Mouse (Mus musculus) yolk sac, embryonic 10.5 days (tissue): ENCODE data around the gene Clec4f.

ENCODE experiments used
- DNase-seq: peaks from one replicate; pipeline ENCODE4 v3.0.0-alpha.2; 2017; ENCODE audit warnings: low spot score

Gene Clec4f

DNA sequence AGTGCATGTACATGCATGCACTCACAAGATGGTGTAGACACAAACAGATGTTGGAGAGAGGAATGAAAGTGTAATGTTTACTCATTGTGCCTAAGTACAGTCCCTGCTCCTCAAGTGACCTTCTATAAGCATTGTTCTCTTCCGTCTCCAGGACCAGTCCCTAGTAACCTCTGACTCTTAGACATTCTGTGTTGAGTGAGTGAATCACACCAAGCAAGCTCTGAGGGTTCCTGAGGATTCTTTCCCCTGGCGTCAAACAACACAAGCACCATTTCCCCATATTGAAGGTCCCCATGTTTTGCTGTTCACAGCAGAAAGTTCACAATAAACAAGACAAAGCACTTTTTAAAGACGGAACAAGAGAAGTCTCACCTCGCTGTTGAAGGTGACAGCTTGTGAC is 24.2 kb downstream of the Clec4f start:
- no peak for DNase-seq

DNA sequence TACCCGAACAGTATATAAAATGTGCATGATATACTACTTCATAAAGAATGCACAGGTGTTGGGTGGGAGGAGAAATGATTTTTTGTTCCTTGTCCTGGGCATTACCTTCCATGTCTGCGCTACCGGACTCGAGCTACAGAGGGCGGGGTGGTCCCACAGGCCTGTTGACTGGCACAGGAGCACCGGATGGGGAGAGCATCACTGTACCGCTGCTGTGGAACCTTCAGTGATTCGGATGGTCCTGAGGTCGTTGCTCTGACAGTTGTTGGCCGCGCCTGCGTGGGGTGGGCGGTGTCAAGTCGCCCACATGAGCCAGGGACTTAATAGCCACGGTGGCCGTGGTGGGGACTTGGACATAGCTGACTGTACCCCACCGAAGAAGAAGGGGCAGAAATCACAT is 29.2 kb downstream of the Clec4f start:
- no peak for DNase-seq

- no peak for DNase-seq
These were observed 36.0 kb downstream of the Clec4f start for GRCm38 (mm10) chr6:83619955-83620354.

DNA sequence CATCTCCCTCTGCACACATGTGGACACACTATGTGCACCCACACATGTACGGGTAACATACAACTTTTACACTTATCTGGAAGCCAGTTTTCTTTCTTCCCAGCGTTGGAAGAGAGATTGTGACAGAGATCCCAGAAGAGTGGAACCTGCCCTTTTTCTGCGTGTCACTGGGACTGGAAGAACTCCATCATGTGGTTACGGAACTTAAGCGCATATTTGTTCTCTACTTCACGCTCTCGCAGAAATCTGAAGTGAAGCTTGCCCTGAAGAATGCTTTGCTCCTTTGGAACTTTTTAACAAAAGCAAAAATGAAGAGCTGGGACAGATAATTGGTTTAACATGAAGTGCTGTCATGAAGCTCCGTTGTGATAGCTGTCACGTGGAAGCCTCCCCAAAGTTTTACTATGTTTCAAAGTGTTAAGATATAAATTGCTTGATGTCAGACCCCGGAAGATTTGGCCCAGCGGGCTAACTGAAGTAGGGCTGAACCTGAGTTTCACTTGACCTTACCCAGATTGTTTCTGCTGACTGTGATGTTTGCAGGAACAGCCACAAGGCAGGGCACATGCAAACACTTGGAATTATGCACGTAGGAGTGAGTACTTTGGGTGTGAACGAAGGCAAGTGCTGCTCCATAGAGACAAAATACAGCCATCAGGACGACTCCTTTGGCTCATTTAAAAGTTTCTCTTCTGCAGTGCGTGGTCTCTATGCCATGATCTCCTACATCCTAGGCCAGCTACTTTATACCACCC is 38.2 kb downstream of the Clec4f start:
- DNase-seq, result no peak

DNA sequence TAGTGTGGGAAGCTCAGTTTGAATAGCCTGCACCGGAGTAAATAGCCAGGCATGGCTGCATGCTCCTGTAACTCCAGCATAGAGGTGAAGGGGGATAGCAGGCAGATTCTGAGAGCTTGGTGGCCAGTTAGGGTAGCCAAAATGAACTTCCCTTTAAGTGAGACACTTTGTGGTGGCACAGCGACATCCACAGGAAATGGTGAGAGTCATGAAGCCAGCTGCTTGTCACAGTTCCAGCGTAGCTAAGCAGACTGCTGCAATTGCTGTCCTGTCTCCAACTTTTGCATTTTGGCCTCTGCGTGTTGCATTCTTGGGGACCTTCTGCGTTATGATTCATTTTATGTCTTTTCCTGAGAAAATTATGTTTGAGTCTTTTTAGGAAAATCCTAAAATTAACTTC is 39.5 kb downstream of the Clec4f start:
- DNase-seq, result no peak

DNA sequence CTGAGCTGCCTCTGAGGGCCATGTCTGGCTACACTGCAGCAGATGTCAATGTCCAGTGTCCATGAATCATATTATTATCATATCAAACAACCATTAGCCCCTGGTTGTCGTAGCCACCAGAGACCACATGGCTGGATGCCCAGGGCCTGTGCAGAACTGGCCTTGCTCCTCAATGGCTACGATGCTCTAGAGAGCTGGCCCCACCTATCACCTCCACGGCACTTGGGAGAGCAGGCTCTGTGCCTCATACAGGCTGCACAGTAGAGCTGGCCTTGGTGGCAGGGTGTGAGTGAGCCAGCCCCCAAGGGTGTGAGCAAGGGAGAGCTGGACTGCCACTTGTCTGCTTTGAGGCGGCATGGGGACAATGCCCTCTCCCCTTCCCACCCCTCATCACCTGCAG is 41.5 kb downstream of the Clec4f start:
- no peak for DNase-seq

- DNase-seq, result no peak
These were observed 43.0 kb downstream of the Clec4f start for GRCm38 (mm10) chr6:83612976-83613375.

DNA sequence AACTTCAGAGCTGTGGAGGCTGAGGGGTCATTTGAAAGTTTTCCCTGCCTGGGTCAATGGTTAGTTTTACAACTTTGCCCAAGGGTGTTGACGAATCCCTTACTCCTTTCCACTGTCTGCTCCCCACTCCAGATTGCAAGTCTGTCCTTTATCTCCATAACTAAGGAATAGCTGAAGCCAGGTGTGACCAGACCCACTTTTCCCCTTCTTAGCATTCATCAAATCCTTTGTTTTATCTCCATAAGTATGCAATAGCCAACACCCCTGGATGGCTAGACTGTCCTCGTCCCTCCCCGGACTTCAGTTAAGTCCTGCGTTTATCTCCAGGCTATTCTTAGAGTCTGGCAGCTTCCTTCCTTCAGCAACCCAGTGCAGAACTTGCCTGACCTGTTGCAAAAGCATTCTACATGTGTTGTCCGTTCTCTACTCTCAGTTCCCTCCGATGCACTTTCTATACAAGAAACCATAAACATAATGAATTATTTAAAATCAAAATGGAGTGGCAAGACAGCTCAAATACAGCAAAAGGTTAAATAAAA is 56.3 kb downstream of the Clec4f start:
- no peak for DNase-seq

DNA sequence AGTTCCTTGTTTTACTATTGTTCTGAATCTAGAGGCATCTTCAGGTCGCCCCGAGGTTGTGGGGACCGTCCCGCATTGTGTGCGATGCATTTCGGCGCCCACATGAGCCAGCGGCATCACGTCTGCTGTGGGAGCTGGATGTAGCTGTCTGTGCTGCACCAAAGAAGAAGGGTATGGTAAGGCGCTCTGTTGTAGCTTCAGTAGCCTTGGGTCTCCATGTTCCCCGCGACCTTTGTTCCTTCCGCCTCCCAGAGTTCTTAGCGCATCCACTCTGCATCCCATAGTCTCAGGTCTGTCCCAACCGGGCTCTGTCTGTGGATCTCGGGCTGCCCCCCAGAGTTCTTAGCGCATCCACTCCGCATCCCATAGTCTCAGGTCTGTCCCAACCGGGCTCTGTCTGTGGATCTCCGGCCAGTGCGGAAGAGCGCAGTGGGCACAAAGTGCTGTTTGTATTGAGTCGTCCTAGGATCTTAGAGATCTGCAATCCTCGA is 56.9 kb downstream of the Clec4f start:
- DNase-seq, result no peak

DNA sequence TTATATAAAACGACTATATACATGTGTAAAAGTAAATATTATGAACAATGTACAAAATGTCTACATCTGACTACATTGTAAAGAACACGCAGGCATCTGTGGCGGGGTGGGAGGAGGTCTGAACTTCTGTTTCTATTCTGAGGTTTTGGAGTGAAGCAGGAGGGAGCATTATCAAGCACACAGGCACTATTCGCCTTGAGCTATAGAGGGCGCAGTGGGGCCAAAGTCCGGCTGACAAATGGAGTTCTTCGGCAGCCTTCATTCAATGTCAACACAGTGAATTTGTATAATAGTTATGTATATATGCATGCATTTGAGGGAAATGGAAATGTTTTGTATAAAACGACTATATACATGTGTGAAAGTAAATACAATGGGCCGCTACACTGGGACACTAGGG is 57.3 kb downstream of the Clec4f start:
- no peak for DNase-seq

GRCm38 (mm10) chr6:83597988-83598387 is 58.0 kb downstream of the Clec4f start:
- no peak for DNase-seq

GRCm38 (mm10) chr6:83595035-83595434 is 61.0 kb downstream of the Clec4f start:
- no peak for DNase-seq
